Mouse (Mus musculus): ENCODE results near the gene Mief1. TPM values are rescaled to one million over a fixed set of nuclear protein-coding genes. Genes with fewer than 3 reads are reported as not detected.

Gene Mief1
- polyA plus RNA-seq, 1 experiment from 2014 or later: 31.4 TPM

Other genes with a start within 250 kb of the Mief1 start
- 1.7 and 2.3 TPM in 2 replicates for gene Pdgfb, start 219.0 kb upstream of the Mief1 start, polyA plus RNA-seq (2016; fragmentation: Nextera tagmentation; extraction: Ambion mirVana)
- 17.2 and 19.0 TPM in 2 replicates for gene Syngr1, start 142.7 kb upstream of the Mief1 start, polyA plus RNA-seq (2016; fragmentation: Nextera tagmentation; extraction: Ambion mirVana)
- gene Rpl3, start 142.2 kb upstream of the Mief1 start, polyA plus RNA-seq (2016; fragmentation: Nextera tagmentation; extraction: Ambion mirVana): 601 and 631 TPM in 2 replicates
- 30.5 TPM in 2 replicates for gene Tab1, start 100.9 kb upstream of the Mief1 start, polyA plus RNA-seq (2016; fragmentation: Nextera tagmentation; extraction: Ambion mirVana)
- gene Mgat3, start 60.3 kb upstream of the Mief1 start, polyA plus RNA-seq (2016; fragmentation: Nextera tagmentation; extraction: Ambion mirVana): 1.4 TPM in 2 replicates
- gene AC140267.1, start 1.8 kb downstream of the Mief1 start, polyA plus RNA-seq (2016; fragmentation: Nextera tagmentation; extraction: Ambion mirVana): 4.0 TPM in 1 of 2 replicates, not detected in the other
- 76.4 and 79.9 TPM in 2 replicates for gene Atf4, start 21.2 kb downstream of the Mief1 start, polyA plus RNA-seq (2016; fragmentation: Nextera tagmentation; extraction: Ambion mirVana)
- 37.9 and 42.4 TPM in 2 replicates for gene Rps19bp1, start 30.3 kb downstream of the Mief1 start, polyA plus RNA-seq (2016; fragmentation: Nextera tagmentation; extraction: Ambion mirVana)
- not detected in 2 replicates for gene Cacna1i, start 53.2 kb downstream of the Mief1 start, polyA plus RNA-seq (2016; fragmentation: Nextera tagmentation; extraction: Ambion mirVana)

All from heart, embryonic 12.5 days (tissue).